In genomic region chr12:20231528-20231927, GRCm38 (mm10) we compare ENCODE assay signal across 8 mouse cellular contexts.
DNase-seq lines count a peak whose midpoint lies in the region; ATAC-seq and TF ChIP-seq lines count a peak whose summit lies in the region.

No protein-coding gene starts in this region.

- DNase-seq in cerebellum, postnatal 4 days (ENCODE audit: low spot score in 2 of 2): peak; percentile 1 to 30
- no peak for DNase-seq in cerebellum, postnatal 10 days
- peak; percentile 3 to 8 for DNase-seq in spleen, adult 18-20 months
- no peak for DNase-seq in spleen, adult 12 weeks (ENCODE audit: low spot score)
- peak; percentile 17 for DNase-seq in hindbrain, embryonic 11.5 days (ENCODE audit: low spot score)
- peak; percentile 0 for DNase-seq in midbrain, embryonic 14.5 days
- no peak for DNase-seq in layer of hippocampus, adult 2 months (ENCODE audit: low spot score in 2 of 2)
- DNase-seq in layer of hippocampus, postnatal 14 days (ENCODE audit: low spot score in 2 of 2): no peak

- no peak for TF ChIP-seq CTCF in layer of hippocampus, adult 2 months (conservative IDR thresholded peaks at IDR 0.05)

- no peak overlapping the region for H3K4me3 ChIP-seq in hindbrain, embryonic 11.5 days (ENCODE audit: low read depth, low read length)
- H3K4me3 ChIP-seq in midbrain, embryonic 14.5 days (replicated peaks; ENCODE audit: low read depth, low read length): no peak overlapping the region
- H3K4me3 ChIP-seq in layer of hippocampus, adult 2 months: no peak overlapping the region

- 69% methylated on average over 12 of the region's 12 CpGs for WGBS in hindbrain, embryonic 11.5 days
- WGBS in midbrain, embryonic 14.5 days: 71% methylated on average over 12 of the region's 12 CpGs

- no peak overlapping the region for H3K27ac ChIP-seq in hindbrain, embryonic 11.5 days (ENCODE audit: low read depth, low read length)
- H3K27ac ChIP-seq in midbrain, embryonic 14.5 days (replicated peaks; ENCODE audit: low read depth, low read length): no peak overlapping the region
- H3K27ac ChIP-seq in layer of hippocampus, adult 2 months: no peak overlapping the region

- no peak overlapping the region for H3K4me2 ChIP-seq in hindbrain, embryonic 11.5 days (replicated peaks; ENCODE audit: low read depth, low read length)
- H3K4me2 ChIP-seq in midbrain, embryonic 14.5 days (ENCODE audit: low read length): no peak overlapping the region

- H3K9ac ChIP-seq in hindbrain, embryonic 11.5 days (ENCODE audit: low read depth, low read length): no peak overlapping the region
- H3K9ac ChIP-seq in midbrain, embryonic 14.5 days (replicated peaks; ENCODE audit: low read length): no peak overlapping the region

- H3K36me3 ChIP-seq in hindbrain, embryonic 11.5 days (ENCODE audit: control insufficient read depth, insufficient read depth, low read length): peaks cover 7% of the 10 kb centered on the region; the same call in 1 of the 2 replicates
- H3K36me3 ChIP-seq in midbrain, embryonic 14.5 days (ENCODE audit: control insufficient read depth, insufficient read depth, low read length): no peaks in the 10 kb centered on the region

- H3K9me3 ChIP-seq in hindbrain, embryonic 11.5 days (ENCODE audit: control insufficient read depth, low read length): peaks cover 66% of the 10 kb centered on the region
- H3K9me3 ChIP-seq in midbrain, embryonic 14.5 days (ENCODE audit: control insufficient read depth, low read length): peaks cover 78% of the 10 kb centered on the region

- peaks cover 10% of the 10 kb centered on the region; the same call in 1 of the 2 replicates for H3K27me3 ChIP-seq in hindbrain, embryonic 11.5 days (ENCODE audit: control insufficient read depth, insufficient read depth, low read length)
- no peaks in the 10 kb centered on the region for H3K27me3 ChIP-seq in midbrain, embryonic 14.5 days (ENCODE audit: control insufficient read depth, insufficient read depth, low read length)

- peak; percentile 32 for ATAC-seq in hindbrain, embryonic 11.5 days (ENCODE audit: low FRiP score)
- ATAC-seq in midbrain, embryonic 14.5 days (ENCODE audit: low FRiP score, low TSS enrichment): peak; percentile 29

- no peaks in the 10 kb centered on the region for H3K4me1 ChIP-seq in hindbrain, embryonic 11.5 days (replicated peaks; ENCODE audit: control insufficient read depth, insufficient read depth, low read length)
- no peaks in the 10 kb centered on the region for H3K4me1 ChIP-seq in midbrain, embryonic 14.5 days (ENCODE audit: control insufficient read depth, insufficient read depth, low read length)

Comparison
In these comparisons a context has a peak if more than half of its experiments do, and no peak if none do; other contexts are left out.
1. DNase-seq: peak in cerebellum, postnatal 4 days (2 of 2), spleen, adult 18-20 months (2 of 2), hindbrain, embryonic 11.5 days (single experiment) and midbrain, embryonic 14.5 days (single experiment); none in cerebellum, postnatal 10 days (0 of 2), spleen, adult 12 weeks (single experiment), layer of hippocampus, adult 2 months (0 of 2) and layer of hippocampus, postnatal 14 days (0 of 2).